Mouse (Mus musculus) splenic B cell, adult 2 months (primary cell): ENCODE results near the gene Cdk6.
A peak's percentile ranks its signal among the peaks of the same experiment; 100 is the strongest.
"Not testable (repeated sequence)": the region's sequence is repeated elsewhere in the genome, so short reads cannot be mapped to it uniquely, and the experiment has no call there.

Experiments
- DNase-seq: peaks from one replicate; pipeline ENCODE4 v3.0.0-alpha.2; 2011; ENCODE audit warnings: low read depth, low spot score
- H3K27me3 ChIP-seq: 2 replicates; pipeline ENCODE4 v1.6.1; 2012; ENCODE audit warnings: mild to moderate bottlenecking, low read length, moderate library complexity, mixed read lengths; ENCODE audit not compliant: control insufficient read depth, poor library complexity, insufficient read depth, severe bottlenecking
- H3K36me3 ChIP-seq: 2 replicates; pipeline ENCODE4 v1.6.1; 2012; ENCODE audit warnings: mild to moderate bottlenecking, low read length, moderate library complexity, mixed read lengths; ENCODE audit not compliant: control insufficient read depth, poor library complexity, insufficient read depth, severe bottlenecking

Gene Cdk6

GRCm38 (mm10) chr5:3333019-3333418 lies 8.3 kb upstream of the Cdk6 start:
- not testable (repeated sequence) for DNase-seq, H3K36me3 ChIP-seq

GRCm38 (mm10) chr5:3340340-3341058 lies 786 bp upstream of the Cdk6 start:
- peak; percentile 16 for DNase-seq
- H3K27me3 ChIP-seq, H3K36me3 ChIP-seq: not testable (repeated sequence)

More at GRCm38 (mm10) chr5:3333019-3333418, 8.3 kb upstream of the Cdk6 start:
- H3K27me3 ChIP-seq: not testable (repeated sequence)

GRCm38 (mm10) chr5:3341931-3342770 lies 866 bp downstream of the Cdk6 start:
- peak; percentile 52 for DNase-seq
- H3K27me3 ChIP-seq: no peaks in the 10 kb centered on the region
- no peaks in the 10 kb centered on the region for H3K36me3 ChIP-seq

GRCm38 (mm10) chr5:3342771-3343565 lies 1.7 kb downstream of the Cdk6 start:
- peak; percentile 40 for DNase-seq
- no peaks in the 10 kb centered on the region for H3K27me3 ChIP-seq
- H3K36me3 ChIP-seq: no peaks in the 10 kb centered on the region

GRCm38 (mm10) chr5:3343566-3344080 lies 2.3 kb downstream of the Cdk6 start:
- Histone ChIP-seq H3K27me3 (no peaks in the 10 kb centered on the region), H3K36me3 (no peaks in the 10 kb centered on the region)
- DNase-seq: peak; percentile 59

GRCm38 (mm10) chr5:3344081-3344631 lies 2.9 kb downstream of the Cdk6 start:
- peak; percentile 88 for DNase-seq
- no peaks in the 10 kb centered on the region for H3K27me3 ChIP-seq
- H3K36me3 ChIP-seq: no peaks in the 10 kb centered on the region

- not testable (repeated sequence) for H3K36me3 ChIP-seq, DNase-seq
Observed at GRCm38 (mm10) chr5:3345540-3345939, 4.3 kb downstream of the Cdk6 start.

GRCm38 (mm10) chr5:3349393-3349792 lies 8.1 kb downstream of the Cdk6 start:
- not testable (repeated sequence) for DNase-seq, H3K27me3 ChIP-seq, H3K36me3 ChIP-seq

More at GRCm38 (mm10) chr5:3345540-3345939, 4.3 kb downstream of the Cdk6 start:
- not testable (repeated sequence) for H3K27me3 ChIP-seq

- H3K36me3 ChIP-seq, DNase-seq, H3K27me3 ChIP-seq: not testable (repeated sequence)
Observed at GRCm38 (mm10) chr5:3351836-3352235, 10.6 kb downstream of the Cdk6 start.

GRCm38 (mm10) chr5:3352314-3352713 lies 11.0 kb downstream of the Cdk6 start:
- no peak for DNase-seq
- Histone ChIP-seq H3K27me3 (no peaks in the 10 kb centered on the region), H3K36me3 (no peaks in the 10 kb centered on the region; the same call in 1 of the 2 replicates)

- H3K27me3 ChIP-seq: no peaks in the 10 kb centered on the region
- no peak for DNase-seq
- H3K36me3 ChIP-seq: no peaks in the 10 kb centered on the region; the same call in 1 of the 2 replicates
Observed at GRCm38 (mm10) chr5:3352827-3353226, 11.5 kb downstream of the Cdk6 start.

GRCm38 (mm10) chr5:3354307-3354706 lies 13.0 kb downstream of the Cdk6 start:
- no peaks in the 10 kb centered on the region for H3K27me3 ChIP-seq
- DNase-seq: no peak
- H3K36me3 ChIP-seq: no peaks in the 10 kb centered on the region; the same call in 1 of the 2 replicates

- H3K27me3 ChIP-seq: no peaks in the 10 kb centered on the region
- no peak for DNase-seq
- no peaks in the 10 kb centered on the region; the same call in 1 of the 2 replicates for H3K36me3 ChIP-seq
Observed at GRCm38 (mm10) chr5:3355032-3355536, 13.8 kb downstream of the Cdk6 start.
